Mouse (Mus musculus) layer of hippocampus, adult 9-10 months (tissue): ENCODE data around the gene A630089N07Rik.

ENCODE experiments used
- DNase-seq: peaks from one replicate; pipeline ENCODE4 v3.0.0; 2022; ENCODE audit warnings: low spot score

A630089N07Rik gene

GRCm38 (mm10) chr16:97962151-97962948, 119.9 kb downstream of the A630089N07Rik start, which contains the start of the genes C2cd2 and Zbtb21:
Gene C2cd2, minus strand, starts transcription at chr16:97962598.
Gene Zbtb21, minus strand, starts transcription at chr16:97962622.
- DNase-seq: peak; percentile 93

- DNase-seq: no peak
Observed at GRCm38 (mm10) chr16:97961381-97962150, 120.7 kb downstream of the A630089N07Rik start.

- no peak for DNase-seq
Observed at GRCm38 (mm10) chr16:97960348-97960747, 121.9 kb downstream of the A630089N07Rik start.

- no peak for DNase-seq
Observed at GRCm38 (mm10) chr16:97958401-97958973, 123.8 kb downstream of the A630089N07Rik start.

- DNase-seq: no peak
Observed at GRCm38 (mm10) chr16:97957626-97958025, 124.6 kb downstream of the A630089N07Rik start.

- DNase-seq: no peak
Observed at GRCm38 (mm10) chr16:97956011-97956410, 126.2 kb downstream of the A630089N07Rik start.

GRCm38 (mm10) chr16:97953300-97953699, 128.9 kb downstream of the A630089N07Rik start:
- DNase-seq: no peak

- no peak for DNase-seq
Observed at GRCm38 (mm10) chr16:97952801-97953200, 129.4 kb downstream of the A630089N07Rik start.

- no peak for DNase-seq
Observed at GRCm38 (mm10) chr16:97952371-97952770, 129.9 kb downstream of the A630089N07Rik start.
